Mouse (Mus musculus) megakaryocyte, embryonic 14.5 days (primary cell): ENCODE results near the gene Gm8334. TPM values are rescaled to one million over a fixed set of nuclear protein-coding genes. Genes with fewer than 3 reads are reported as not detected.
"Not testable (repeated sequence)": the region's sequence is repeated elsewhere in the genome, so short reads cannot be mapped to it uniquely, and the experiment has no call there.

Experiments
- H3K27me3 ChIP-seq: replicated peaks from 2 replicates; pipeline ENCODE3; 2012; ENCODE audit warnings: inconsistent platforms
- H3K36me3 ChIP-seq: replicated peaks from 2 replicates; pipeline ENCODE3; 2012; ENCODE audit warnings: low read length, inconsistent platforms, mixed read lengths
- H3K4me1 ChIP-seq: 2 replicates; pipeline ENCODE4 v1.6.1; 2012; ENCODE audit warnings: inconsistent platforms
- H3K4me3 ChIP-seq: replicated peaks from 2 replicates; pipeline ENCODE3; 2012; ENCODE audit warnings: moderate library complexity, mild to moderate bottlenecking, inconsistent platforms
- H3K9me3 ChIP-seq: 2 replicates; pipeline ENCODE4 v1.6.1; 2012; ENCODE audit warnings: inconsistent platforms
- polyA plus RNA-seq: library from polyadenylated mRNA; stranded (reverse); fragments of >175 nt; gene quantifications from 2 replicates; pipeline ENCODE4 v1.2.3, GENCODE M21; 2012; ENCODE audit warnings: low replicate concordance; ENCODE audit not compliant: insufficient read depth

Gm8334 gene
- polyA plus RNA-seq: not detected in 2 replicates

GRCm38 (mm10) chrX:148615053-148615452 lies at the start of gene Gm8334:
Gm8334 (minus strand) TSS chrX:148615153.
- not testable (repeated sequence) for H3K36me3 ChIP-seq, H3K4me1 ChIP-seq, H3K27me3 ChIP-seq, H3K4me3 ChIP-seq, H3K9me3 ChIP-seq

GRCm38 (mm10) chrX:148663298-148663697 lies 48.3 kb upstream of the Gm8334 start, which contains the start of gene Gm15127:
Gm15127 (plus strand) TSS chrX:148663598.
- not testable (repeated sequence) for H3K4me3 ChIP-seq, H3K9me3 ChIP-seq, H3K4me1 ChIP-seq, H3K36me3 ChIP-seq, H3K27me3 ChIP-seq

Other genes starting within 250 kb of the Gm8334 start
- not detected in 2 replicates for gene Gm15114, start 126.2 kb downstream of the Gm8334 start, polyA plus RNA-seq
- gene Gm15127, start 48.4 kb upstream of the Gm8334 start, polyA plus RNA-seq: not detected in 2 replicates
- gene Luzp4, start 242.5 kb upstream of the Gm8334 start, polyA plus RNA-seq: not detected in 2 replicates